Mouse (Mus musculus) C2C12 (cell line): ENCODE measurements at regions not wholly inside any gene's neighbourhood (a gene's known extent, or its start where the extent isn't known, plus 50 kb on each side); places are given as distances from the start of the nearest gene placed in this dataset.

Experiments
- CEBPB ChIP-seq: IDR thresholded peaks from one replicate; pipeline ENCODE4 v1.6.1; 2011; ENCODE audit warnings: low read depth, mild to moderate bottlenecking, control low read depth, moderate library complexity
- CTCF ChIP-seq: IDR thresholded peaks from one replicate; pipeline ENCODE4 v1.5.1; 2011; ENCODE audit not compliant: control insufficient read depth, insufficient read depth, insufficient read length
- MAX ChIP-seq: IDR thresholded peaks from one replicate; pipeline ENCODE4 v1.6.1; 2011; ENCODE audit warnings: mild to moderate bottlenecking, control low read depth
- USF1 ChIP-seq: IDR thresholded peaks from one replicate; pipeline ENCODE4 v1.6.1; 2011; ENCODE audit warnings: low read depth, mild to moderate bottlenecking, control low read depth, moderate library complexity

GRCm38 (mm10) chr12:45466066-45466465, 391.6 kb upstream of the Stxbp6 start:
- TF ChIP-seq CTCF (peak; percentile 27), USF1 (no peak), MAX (no peak), CEBPB (no peak)
